ENCODE assay signal across 8 mouse cellular contexts in genomic region chr1:162217340-162217974, GRCm38 (mm10).
DNase-seq lines count a peak whose midpoint lies in the region; ATAC-seq lines count a peak whose summit lies in the region.

No protein-coding gene starts in this region.

- H3K9me3 ChIP-seq in megakaryocyte, embryonic 14.5 days = no peaks in the 10 kb centered on the region
- H3K9me3 ChIP-seq in heart, embryonic 13.5 days = no peaks in the 10 kb centered on the region
- no peaks in the 10 kb centered on the region for H3K9me3 ChIP-seq in kidney, embryonic 15.5 days (replicated peaks)

- peak overlapping the region; percentile 96 for H3K27ac ChIP-seq in heart, embryonic 13.5 days (replicated peaks)
- H3K27ac ChIP-seq in kidney, embryonic 15.5 days = peak overlapping the region; percentile 95

- H3K4me2 ChIP-seq in heart, embryonic 13.5 days = peak overlapping the region; percentile 58
- peak overlapping the region; percentile 33 for H3K4me2 ChIP-seq in kidney, embryonic 15.5 days

- 43% methylated on average over 15 of the region's 15 CpGs for WGBS in heart, embryonic 13.5 days
- WGBS in kidney, embryonic 15.5 days = 32% methylated on average over 15 of the region's 15 CpGs

- DNase-seq in lung, postnatal 10 days = peak; percentile 88
- DNase-seq in urinary bladder, postnatal 25 days (ENCODE audit: low spot score) = peak; percentile 26
- DNase-seq in cerebellum, adult 11-12 months = no peak
- no peak for DNase-seq in right cerebral cortex, postnatal 25 days

- no peaks in the 10 kb centered on the region for H3K27me3 ChIP-seq in megakaryocyte, embryonic 14.5 days (replicated peaks)
- no peaks in the 10 kb centered on the region for H3K27me3 ChIP-seq in heart, embryonic 13.5 days (replicated peaks)
- H3K27me3 ChIP-seq in kidney, embryonic 15.5 days = no peaks in the 10 kb centered on the region

- no peaks in the 10 kb centered on the region for H3K36me3 ChIP-seq in megakaryocyte, embryonic 14.5 days (replicated peaks; ENCODE audit: low read length)
- H3K36me3 ChIP-seq in heart, embryonic 13.5 days = no peaks in the 10 kb centered on the region
- H3K36me3 ChIP-seq in kidney, embryonic 15.5 days = no peaks in the 10 kb centered on the region

- ATAC-seq in megakaryocyte, adult 5-6 weeks (ENCODE audit: poor library complexity, severe bottlenecking) = no peak
- peak; percentile 77; the same call in 1 of the 2 replicates for ATAC-seq in heart, embryonic 13.5 days (ENCODE audit: extremely low read depth, insufficient number of reproducible peaks, low FRiP score, low TSS enrichment)
- ATAC-seq in kidney, embryonic 15.5 days (replicated peaks; ENCODE audit: low FRiP score) = peak; percentile 93

- H3K9ac ChIP-seq in heart, embryonic 13.5 days = peak overlapping the region; percentile 89
- H3K9ac ChIP-seq in kidney, embryonic 15.5 days = peak overlapping the region; percentile 53

- peaks cover 18% of the 10 kb centered on the region for H3K4me1 ChIP-seq in megakaryocyte, embryonic 14.5 days
- H3K4me1 ChIP-seq in heart, embryonic 13.5 days = peaks cover 38% of the 10 kb centered on the region
- peaks cover 28% of the 10 kb centered on the region for H3K4me1 ChIP-seq in kidney, embryonic 15.5 days

- peak overlapping the region; percentile 46 for H3K4me3 ChIP-seq in megakaryocyte, embryonic 14.5 days (replicated peaks)
- peak overlapping the region; percentile 56 for H3K4me3 ChIP-seq in heart, embryonic 13.5 days
- H3K4me3 ChIP-seq in kidney, embryonic 15.5 days (replicated peaks) = peak overlapping the region; percentile 48

Comparison
In these comparisons a context has a peak if more than half of its experiments do, and no peak if none do; other contexts are left out.
1. DNase-seq: peak in lung, postnatal 10 days (single experiment) and urinary bladder, postnatal 25 days (single experiment); none in cerebellum, adult 11-12 months (single experiment) and right cerebral cortex, postnatal 25 days (single experiment).
2. Peak in every context shown above with its lines, with median percentiles within 50 percentile points of each other: H3K4me3 ChIP-seq.